Mouse (Mus musculus) cerebellum, adult 2 months (tissue): ENCODE data around the gene Pxt1. TPM values are rescaled to one million over a fixed set of nuclear protein-coding genes. Genes with fewer than 3 reads are reported as not detected.

ENCODE experiments used
- DNase-seq, 2 experiments: peaks; one replicate each; pipeline ENCODE4 v3.0.0; 2021
- H3K27ac ChIP-seq: fragments of 200-500 bp; 2 replicates; pipeline ENCODE4 v1.5.1; 2012; ENCODE audit warnings: low read length, control low read depth, inconsistent platforms; ENCODE audit not compliant: insufficient read depth
- H3K27me3 ChIP-seq: fragments of 200-500 bp; 2 replicates; pipeline ENCODE4 v1.6.1; 2012; ENCODE audit warnings: inconsistent platforms, mild to moderate bottlenecking, low read length, moderate library complexity; ENCODE audit not compliant: control insufficient read depth, insufficient read depth
- H3K4me1 ChIP-seq: fragments of 200-500 bp; 2 replicates; pipeline ENCODE4 v1.6.1; 2011; ENCODE audit warnings: low read length; ENCODE audit not compliant: control insufficient read depth, insufficient read depth
- H3K4me3 ChIP-seq: fragments of 200-500 bp; replicated peaks from 2 replicates; pipeline ENCODE3; 2011; ENCODE audit warnings: mild to moderate bottlenecking, low read depth, low read length, control low read depth; ENCODE audit not compliant: insufficient read depth
- CTCF ChIP-seq: fragments of 200-500 bp; IDR thresholded peaks from 2 replicates; pipeline ENCODE4 v1.5.1; 2011; ENCODE audit warnings: low read depth, mild to moderate bottlenecking, control low read depth, low read length, moderate library complexity, borderline replicate concordance; ENCODE audit not compliant: insufficient read depth
- POLR2A ChIP-seq: fragments of 200-500 bp; IDR thresholded peaks from 2 replicates; pipeline ENCODE4 v1.6.1; 2011; ENCODE audit warnings: low read length, control low read depth, borderline replicate concordance; ENCODE audit not compliant: insufficient read depth
- WGBS: fragments of 180-500 bp; shearing (Covaris S2); methylation state at CpG from one replicate; pipeline ENCODE4 v1.1.7; 2018; 5-methylcytosine and 5-hydroxymethylcytosine counted together
- polyA plus RNA-seq: library from polyadenylated mRNA; depleted of rRNA; stranded (reverse); fragments of >200 nt; gene quantifications from 2 replicates; pipeline ENCODE4 v1.2.3, GENCODE M21; 2012; rRNA removed

Pxt1 gene
- polyA plus RNA-seq, 1 experiment = not detected

- TF ChIP-seq POLR2A (no peak), CTCF (no peak)
- no peak for DNase-seq
- Histone ChIP-seq H3K27me3 (no peaks in the 10 kb centered on the region), H3K27ac (no peak overlapping the region), H3K4me1 (peaks cover 5% of the 10 kb centered on the region), H3K4me3 (no peak overlapping the region)
- WGBS = 91% methylated on average over 11 of the region's 11 CpGs
Observed at GRCm38 (mm10) chr17:28894050-28894767, 49.4 kb downstream of the Pxt1 start.

GRCm38 (mm10) chr17:28886266-28886665 is 57.4 kb downstream of the Pxt1 start:
- TF ChIP-seq CTCF = no peak
- no peak for TF ChIP-seq POLR2A
- DNase-seq = no peak
- Histone ChIP-seq H3K27ac (no peak overlapping the region), H3K4me3 (no peak overlapping the region), H3K4me1 (no peaks in the 10 kb centered on the region), H3K27me3 (no peaks in the 10 kb centered on the region)
- WGBS = 77% methylated on average over 8 of the region's 8 CpGs

- no peak overlapping the region for H3K27ac ChIP-seq
- 75% methylated on average over 8 of the region's 8 CpGs for WGBS
- no peak for DNase-seq
- H3K4me1 ChIP-seq = no peaks in the 10 kb centered on the region
- no peaks in the 10 kb centered on the region for H3K27me3 ChIP-seq
- TF ChIP-seq POLR2A (no peak), CTCF (no peak)
- H3K4me3 ChIP-seq = no peak overlapping the region
Observed at GRCm38 (mm10) chr17:28885231-28885630, 58.4 kb downstream of the Pxt1 start.

Other genes starting within 250 kb of the Pxt1 start
- 1.0 and 2.0 TPM in 2 replicates for gene AC170998.1, start 217.8 kb downstream of the Pxt1 start, polyA plus RNA-seq
- 5.6 TPM in 2 replicates for gene Mapk13, start 174.5 kb downstream of the Pxt1 start, polyA plus RNA-seq
- gene Brpf3, start 142.8 kb downstream of the Pxt1 start, polyA plus RNA-seq = 28.1 and 32.3 TPM in 2 replicates
- 0.03 and 0.05 TPM in 2 replicates for gene Pnpla1, start 85.4 kb downstream of the Pxt1 start, polyA plus RNA-seq
- gene 4930539E08Rik, start 28.5 kb downstream of the Pxt1 start, polyA plus RNA-seq = 0.36 and 0.74 TPM in 2 replicates
- gene Kctd20, start 8.1 kb upstream of the Pxt1 start, polyA plus RNA-seq = 43.7 and 45.8 TPM in 2 replicates
- gene Stk38, start 64.2 kb upstream of the Pxt1 start, polyA plus RNA-seq = 82.8 and 86.7 TPM in 2 replicates
- 129 and 136 TPM in 2 replicates for gene Srsf3, start 88.8 kb upstream of the Pxt1 start, polyA plus RNA-seq
- 12.6 and 19.4 TPM in 2 replicates for gene Cdkn1a, start 147.1 kb upstream of the Pxt1 start, polyA plus RNA-seq
- 0.32 and 0.47 TPM in 2 replicates for gene Rab44, start 170.3 kb upstream of the Pxt1 start, polyA plus RNA-seq